ENCODE assay signal across 18 mouse cellular contexts in the genomic region with DNA sequence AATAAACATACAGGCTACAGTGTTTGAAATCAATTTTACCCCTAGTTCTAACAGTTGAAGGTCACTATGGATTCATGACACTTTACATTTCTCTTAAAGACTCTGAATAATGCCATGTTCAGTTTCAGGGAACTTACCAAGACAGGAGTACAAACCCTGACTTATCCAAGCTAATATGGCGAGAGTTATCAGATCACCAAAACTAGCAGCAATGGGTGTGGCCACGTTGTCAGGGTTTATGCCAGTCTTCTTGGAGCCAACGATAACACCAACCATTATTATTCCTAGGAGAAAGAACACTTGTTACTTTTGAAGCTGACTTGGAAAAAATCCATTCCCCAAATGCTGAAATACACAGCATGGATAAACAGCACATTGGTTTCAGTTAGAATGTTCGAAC. TPM values are rescaled to one million over a fixed set of nuclear protein-coding genes. Genes with fewer than 3 reads are reported as not detected.
"Had no signal": no experiment of that assay in that cellular context is flagged by ENCODE, and none has a peak within 500 bp of the region (broad histone marks: within the 10 kb centered on the region; RNA-seq: fewer than 3 reads in every experiment).

No protein-coding gene starts in this region.

- DNase-seq: kidney, adult 18-20 months; kidney, adult 9 months; kidney, postnatal 14 days; kidney, postnatal 4 days; left cerebral cortex, postnatal 4 days; lung, embryonic 14.5 days; right cerebral cortex, postnatal 25 days; spleen, adult 18-20 months; thymus, postnatal 25 days had no signal

- H3K9ac ChIP-seq: limb, embryonic 12.5 days; limb, embryonic 15.5 days; lung, embryonic 14.5 days; midbrain, embryonic 12.5 days; midbrain, embryonic 15.5 days; neural tube, embryonic 12.5 days; neural tube, embryonic 15.5 days; stomach, embryonic 15.5 days had no signal

- H3K4me3 ChIP-seq: limb, embryonic 12.5 days; limb, embryonic 15.5 days; midbrain, embryonic 12.5 days; midbrain, embryonic 15.5 days; neural tube, embryonic 12.5 days; neural tube, embryonic 15.5 days; stomach, embryonic 15.5 days had no signal

- H3K4me1 ChIP-seq: limb, embryonic 15.5 days; midbrain, embryonic 12.5 days; midbrain, embryonic 15.5 days; neural tube, embryonic 12.5 days; stomach, embryonic 15.5 days had no signal

- ATAC-seq: lung, postnatal 0 days; midbrain, embryonic 15.5 days had no signal

- H3K27ac ChIP-seq: limb, embryonic 12.5 days; limb, embryonic 15.5 days; midbrain, embryonic 12.5 days; midbrain, embryonic 15.5 days; neural tube, embryonic 12.5 days; neural tube, embryonic 15.5 days; stomach, embryonic 15.5 days had no signal

- H3K27me3 ChIP-seq: midbrain, embryonic 12.5 days; midbrain, embryonic 15.5 days; neural tube, embryonic 12.5 days; neural tube, embryonic 15.5 days; stomach, embryonic 15.5 days had no signal

- H3K36me3 ChIP-seq: limb, embryonic 12.5 days; limb, embryonic 15.5 days; midbrain, embryonic 12.5 days; midbrain, embryonic 15.5 days; neural tube, embryonic 12.5 days; stomach, embryonic 15.5 days had no signal

- H3K9me3 ChIP-seq: limb, embryonic 12.5 days; limb, embryonic 15.5 days; midbrain, embryonic 12.5 days; midbrain, embryonic 15.5 days; neural tube, embryonic 12.5 days; neural tube, embryonic 15.5 days; stomach, embryonic 15.5 days had no signal

- H3K4me2 ChIP-seq: limb, embryonic 12.5 days; limb, embryonic 15.5 days; lung, embryonic 14.5 days; midbrain, embryonic 12.5 days; midbrain, embryonic 15.5 days; neural tube, embryonic 12.5 days; neural tube, embryonic 15.5 days; stomach, embryonic 15.5 days had no signal

RNA-seq across cellular contexts. Expression of a gene that starts 40.7 kb away (rescaled TPM):
- polyA plus RNA-seq: liver, embryonic 16.5 days had no signal
